Mouse (Mus musculus): Measurements from ENCODE around the gene Obsl1. TPM values are rescaled to one million over a fixed set of nuclear protein-coding genes. Genes with fewer than 3 reads are reported as not detected.

Obsl1 gene
- polyA plus RNA-seq, 1 experiment from 2014 or later, result 17.1 TPM

DNA sequence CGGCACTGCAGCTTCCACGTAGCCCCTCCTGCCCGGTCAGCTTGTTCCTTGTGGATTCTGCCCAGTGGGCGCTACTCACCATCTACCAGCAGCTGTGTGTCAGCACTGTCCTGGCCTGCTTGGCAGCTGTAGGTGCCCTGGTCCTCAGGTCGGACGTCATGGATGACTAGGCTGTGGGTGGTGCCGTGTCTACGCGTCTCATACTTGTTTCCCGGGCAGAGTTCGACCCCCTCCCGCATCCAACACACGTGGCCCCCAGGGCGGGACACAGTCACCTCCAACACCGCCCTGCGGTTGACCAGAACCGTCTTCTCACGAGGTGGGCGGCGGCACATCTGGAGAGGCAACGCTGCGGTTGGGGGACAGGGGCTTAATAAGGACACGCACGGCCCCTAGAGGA is 19.7 kb downstream of the Obsl1 start:
- 0 out of 2 replicates have a peak, but pooled peaks cover 5% of the 10 kb centered on the region for H3K4me1 ChIP-seq (replicated peaks; ENCODE audit: control insufficient read depth, insufficient read depth, low read length)
- H3K4me2 ChIP-seq (replicated peaks; ENCODE audit: low read depth), result peak overlapping the region; percentile 79
- peak overlapping the region; percentile 43; the same call in 1 of the 2 replicates for H3K4me3 ChIP-seq (ENCODE audit: low read depth, low read length)
- no peak for ATAC-seq
- 0 out of 2 replicates have a peak, but pooled peaks have one; percentile 10 for TF ChIP-seq CTCF (IDR thresholded peaks at IDR 0.05; ENCODE audit: low read depth)
- no peak overlapping the region for H3K9ac ChIP-seq (ENCODE audit: low read depth, low read length)
- WGBS, result 17% methylated on average over 24 of the region's 24 CpGs
- no peaks in the 10 kb centered on the region for H3K9me3 ChIP-seq (ENCODE audit: control insufficient read depth)
- no peak overlapping the region for H3K27ac ChIP-seq (ENCODE audit: low read depth, low read length)
- H3K36me3 ChIP-seq (ENCODE audit: control insufficient read depth, insufficient read depth), result peaks cover 14% of the 10 kb centered on the region
- H3K27me3 ChIP-seq (replicated peaks; ENCODE audit: control insufficient read depth, insufficient read depth, low read length), result peaks cover 21% of the 10 kb centered on the region

DNA sequence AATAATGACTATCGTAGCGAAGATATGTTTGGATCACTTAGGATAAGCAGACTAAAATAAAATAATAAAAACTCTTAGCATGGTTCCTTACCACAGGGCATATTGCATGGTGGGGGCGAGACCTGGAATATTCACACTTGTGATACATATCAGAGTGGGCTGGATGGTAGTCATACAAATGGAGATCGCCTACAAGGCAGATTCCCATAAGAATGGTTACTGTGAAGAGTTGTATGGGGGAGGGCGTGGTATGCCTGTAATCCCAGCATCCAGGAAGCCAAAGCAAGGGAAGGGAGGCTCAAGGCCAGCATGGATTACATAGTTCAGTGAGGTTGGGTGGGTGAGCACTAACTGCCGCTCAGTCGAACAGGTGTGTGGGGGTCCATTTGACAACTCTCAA is 25.5 kb downstream of the Obsl1 start:
- no peak for ATAC-seq
- H3K36me3 ChIP-seq (ENCODE audit: control insufficient read depth, insufficient read depth), result peaks cover 10% of the 10 kb centered on the region; the same call in 1 of the 2 replicates
- H3K27me3 ChIP-seq (replicated peaks; ENCODE audit: control insufficient read depth, insufficient read depth, low read length), result peaks cover 18% of the 10 kb centered on the region; the same call in 1 of the 2 replicates
- no peak overlapping the region for H3K4me3 ChIP-seq (ENCODE audit: low read depth, low read length)
- no peaks in the 10 kb centered on the region for H3K9me3 ChIP-seq (ENCODE audit: control insufficient read depth)
- 85% methylated on average over 7 of the region's 7 CpGs for WGBS
- TF ChIP-seq CTCF (IDR thresholded peaks at IDR 0.05; ENCODE audit: low read depth), result no peak
- no peak overlapping the region for H3K4me2 ChIP-seq (replicated peaks; ENCODE audit: low read depth)
- H3K4me1 ChIP-seq (replicated peaks; ENCODE audit: control insufficient read depth, insufficient read depth, low read length), result no peaks in the 10 kb centered on the region
- H3K9ac ChIP-seq (ENCODE audit: low read depth, low read length), result no peak overlapping the region
- H3K27ac ChIP-seq (ENCODE audit: low read depth, low read length), result no peak overlapping the region

DNA sequence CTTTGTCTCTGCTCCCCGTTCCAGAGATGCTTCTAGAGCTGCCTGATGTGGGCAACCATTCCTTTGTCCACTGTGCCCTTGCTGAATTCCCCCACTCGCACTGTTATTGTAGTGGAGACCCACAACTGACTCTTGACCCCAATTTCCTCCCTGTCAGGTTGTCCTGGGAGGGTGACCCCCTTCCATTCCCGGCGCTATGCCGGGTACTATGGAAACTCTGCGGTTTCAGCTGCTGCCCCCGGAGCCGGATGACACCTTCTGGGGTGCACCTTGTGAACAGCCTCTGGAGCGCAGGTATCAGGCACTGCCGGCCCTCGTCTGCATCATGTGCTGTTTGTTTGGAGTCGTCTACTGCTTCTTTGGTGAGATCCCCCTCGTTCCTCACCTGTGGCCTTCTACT is 26.2 kb downstream of the Obsl1 start:
- no peak overlapping the region for H3K27ac ChIP-seq (ENCODE audit: low read depth, low read length)
- H3K27me3 ChIP-seq (replicated peaks; ENCODE audit: control insufficient read depth, insufficient read depth, low read length), result peaks cover 15% of the 10 kb centered on the region; the same call in 1 of the 2 replicates
- no peaks in the 10 kb centered on the region for H3K4me1 ChIP-seq (replicated peaks; ENCODE audit: control insufficient read depth, insufficient read depth, low read length)
- no peak for TF ChIP-seq CTCF (IDR thresholded peaks at IDR 0.05; ENCODE audit: low read depth)
- peak overlapping the region; percentile 97; the same call in 1 of the 2 replicates for H3K4me2 ChIP-seq (replicated peaks; ENCODE audit: low read depth)
- ATAC-seq, result no peak
- H3K9me3 ChIP-seq (ENCODE audit: control insufficient read depth), result no peaks in the 10 kb centered on the region
- no peak overlapping the region for H3K9ac ChIP-seq (ENCODE audit: low read depth, low read length)
- WGBS, result 22% methylated on average over 13 of the region's 13 CpGs
- peak overlapping the region; percentile 74 for H3K4me3 ChIP-seq (ENCODE audit: low read depth, low read length)
- H3K36me3 ChIP-seq (ENCODE audit: control insufficient read depth, insufficient read depth), result peaks cover 17% of the 10 kb centered on the region; the same call in 1 of the 2 replicates

- TF ChIP-seq CTCF (IDR thresholded peaks at IDR 0.05; ENCODE audit: low read depth), result peak; percentile 0; the same call in 1 of the 2 replicates
- Histone ChIP-seq H3K4me2 (replicated peaks; ENCODE audit: low read depth) (peak overlapping the region; percentile 97), H3K9ac (ENCODE audit: low read depth, low read length) (no peak overlapping the region), H3K27ac (ENCODE audit: low read depth, low read length) (no peak overlapping the region), H3K4me3 (ENCODE audit: low read depth, low read length) (peak overlapping the region; percentile 74), H3K4me1 (replicated peaks; ENCODE audit: control insufficient read depth, insufficient read depth, low read length) (no peaks in the 10 kb centered on the region), H3K27me3 (replicated peaks; ENCODE audit: control insufficient read depth, insufficient read depth, low read length) (peaks cover 15% of the 10 kb centered on the region; the same call in 1 of the 2 replicates), H3K36me3 (ENCODE audit: control insufficient read depth, insufficient read depth) (peaks cover 21% of the 10 kb centered on the region; the same call in 1 of the 2 replicates), H3K9me3 (ENCODE audit: control insufficient read depth) (no peaks in the 10 kb centered on the region)
- ATAC-seq, result no peak
- WGBS, result 2% methylated on average over 20 of the region's 24 CpGs
These were observed 26.6 kb downstream of the Obsl1 start for GRCm38 (mm10) chr1:75479635-75479989.

DNA sequence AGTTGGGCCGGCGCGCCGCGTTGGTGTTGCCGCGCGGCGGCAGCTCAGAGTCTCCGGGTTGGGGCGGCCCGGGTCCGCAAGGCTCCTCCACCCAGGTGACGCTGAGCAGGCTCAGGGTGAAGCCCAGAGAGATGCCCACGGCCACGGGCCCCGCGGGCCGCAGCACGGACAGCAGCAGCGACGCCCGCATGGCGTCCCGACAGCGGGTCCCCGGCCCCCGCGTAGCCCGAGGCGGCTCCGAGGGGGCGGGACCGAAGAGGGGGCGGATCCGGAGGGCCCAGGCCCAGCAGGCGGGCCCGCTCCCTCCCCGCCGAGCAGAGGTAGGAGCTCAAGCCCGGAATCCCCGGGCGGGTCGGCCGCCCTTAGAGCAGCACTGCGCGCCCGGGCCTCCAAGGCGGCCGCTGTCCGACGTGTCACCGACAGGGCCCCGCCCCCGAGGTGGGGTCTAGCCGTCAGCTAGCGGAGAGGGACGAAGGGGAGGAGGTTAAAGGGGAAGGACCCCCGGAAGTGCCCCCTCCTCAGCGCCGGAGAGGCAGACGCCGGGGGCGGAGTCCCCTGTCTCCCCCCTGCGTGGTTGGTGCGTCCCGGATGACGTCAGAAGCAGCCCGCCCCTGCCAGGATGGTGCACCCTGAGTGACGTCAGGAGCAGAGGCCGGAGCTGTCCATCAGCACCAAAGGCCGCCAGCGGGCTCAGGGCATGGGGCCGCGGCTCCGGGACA is 27.2 kb downstream of the Obsl1 start, which contains the start of the genes Chpf and Tmem198:
Gene Chpf, minus strand, starts transcription at position 392 of the 719 bp plus-strand sequence.
Gene Tmem198, plus strand, starts transcription at position 617 of the 719 bp plus-strand sequence.
- H3K36me3 ChIP-seq (ENCODE audit: control insufficient read depth, insufficient read depth), result peaks cover 27% of the 10 kb centered on the region; the same call in 1 of the 2 replicates
- 0% methylated on average over 70 of the region's 76 CpGs for whole genome bisulfite sequencing
- peak within 1 kb of the TSS; percentile 67 for H3K9ac ChIP-seq (ENCODE audit: low read depth, low read length)
- TF ChIP-seq CTCF (IDR thresholded peaks at IDR 0.05; ENCODE audit: low read depth), result peak; percentile 20; the same call in 1 of the 2 replicates
- peak within 1 kb of the TSS; percentile 74 for H3K4me3 ChIP-seq (ENCODE audit: low read depth, low read length)
- peak; percentile 86 for ATAC-seq
- H3K4me1 ChIP-seq (replicated peaks; ENCODE audit: control insufficient read depth, insufficient read depth, low read length), result no peaks in the 10 kb centered on the region
- peak within 1 kb of the TSS; percentile 80 for H3K27ac ChIP-seq (ENCODE audit: low read depth, low read length)
- peak within 1 kb of the TSS; percentile 97 for H3K4me2 ChIP-seq (replicated peaks; ENCODE audit: low read depth)
- H3K27me3 ChIP-seq (replicated peaks; ENCODE audit: control insufficient read depth, insufficient read depth, low read length), result peaks cover 11% of the 10 kb centered on the region; the same call in 1 of the 2 replicates
- no peaks in the 10 kb centered on the region for H3K9me3 ChIP-seq (ENCODE audit: control insufficient read depth)

DNA sequence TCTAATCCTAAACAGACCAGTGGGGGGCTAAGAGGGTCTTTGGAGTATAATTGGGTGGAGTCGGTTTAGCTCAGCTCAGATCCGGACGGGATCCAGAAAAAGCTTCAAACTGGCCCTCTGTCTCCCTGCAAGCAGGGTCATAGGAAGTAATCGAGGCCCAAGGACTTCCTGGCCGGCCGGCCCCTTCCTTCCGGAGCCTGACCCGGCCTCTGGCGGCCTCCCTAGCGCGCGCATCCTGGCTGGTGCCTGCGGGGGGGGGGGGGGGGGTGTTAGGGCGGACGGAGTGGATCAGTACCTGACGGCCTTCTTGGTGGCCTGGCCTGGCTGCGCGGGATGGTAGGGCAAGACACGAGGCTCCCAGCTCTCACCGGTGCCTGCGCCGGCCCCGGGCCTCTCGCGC is 27.8 kb downstream of the Obsl1 start:
- H3K27me3 ChIP-seq (replicated peaks; ENCODE audit: control insufficient read depth, insufficient read depth, low read length), result peaks cover 11% of the 10 kb centered on the region; the same call in 1 of the 2 replicates
- H3K4me1 ChIP-seq (replicated peaks; ENCODE audit: control insufficient read depth, insufficient read depth, low read length), result no peaks in the 10 kb centered on the region
- no peak for TF ChIP-seq CTCF (IDR thresholded peaks at IDR 0.05; ENCODE audit: low read depth)
- no peak for ATAC-seq
- H3K4me2 ChIP-seq (replicated peaks; ENCODE audit: low read depth), result peak overlapping the region; percentile 97
- H3K36me3 ChIP-seq (ENCODE audit: control insufficient read depth, insufficient read depth), result peaks cover 32% of the 10 kb centered on the region; the same call in 1 of the 2 replicates
- peak overlapping the region; percentile 74 for H3K4me3 ChIP-seq (ENCODE audit: low read depth, low read length)
- no peaks in the 10 kb centered on the region for H3K9me3 ChIP-seq (ENCODE audit: control insufficient read depth)
- H3K9ac ChIP-seq (ENCODE audit: low read depth, low read length), result peak overlapping the region; percentile 67
- peak overlapping the region; percentile 80 for H3K27ac ChIP-seq (ENCODE audit: low read depth, low read length)
- WGBS, result under 1% methylated on average over 24 of the region's 25 CpGs

Measured in intestine, postnatal 0 days (tissue).